Mouse (Mus musculus) intestine, embryonic 14.5 days (tissue): Measurements from ENCODE around the gene Akap6. TPM values are rescaled to one million over a fixed set of nuclear protein-coding genes. Genes with fewer than 3 reads are reported as not detected.
A peak's percentile ranks its signal among the peaks of the same experiment; 100 is the strongest.

Source experiments
- ATAC-seq: fragments of 200-750 bp; cut with Nextera tagmentation; replicated peaks from 2 replicates; pipeline ENCODE4 v1.8.0; 2017; ENCODE audit warnings: low read depth, moderate number of reproducible peaks, moderate TSS enrichment, moderate library complexity; ENCODE audit not compliant: low FRiP score, low TSS enrichment
- DNase-seq: peaks from one replicate; pipeline ENCODE4 v3.0.0-alpha.2; 2018; ENCODE audit warnings: low spot score
- H3K27ac ChIP-seq: fragments of 300-500 bp; sonication (generic); 2 replicates; pipeline ENCODE4 v1.5.1; 2014; ENCODE audit warnings: low read depth, mild to moderate bottlenecking, control low read depth
- H3K27me3 ChIP-seq: fragments of 300-500 bp; sonication (generic); replicated peaks from 2 replicates; pipeline ENCODE4 v1.6.1; 2014; ENCODE audit warnings: low read length, control low read depth; ENCODE audit not compliant: control insufficient read depth, insufficient read depth
- H3K36me3 ChIP-seq: fragments of 300-500 bp; sonication (generic); 2 replicates; pipeline ENCODE4 v1.6.1; 2014; ENCODE audit warnings: low read length, control low read depth; ENCODE audit not compliant: control insufficient read depth, insufficient read depth
- H3K4me1 ChIP-seq: fragments of 300-500 bp; sonication (generic); replicated peaks from 2 replicates; pipeline ENCODE4 v1.6.1; 2014; ENCODE audit warnings: low read length, control low read depth, mixed read lengths; ENCODE audit not compliant: control insufficient read depth, insufficient read depth
- H3K4me2 ChIP-seq: fragments of 300-500 bp; sonication (generic); 2 replicates; pipeline ENCODE4 v1.6.1; 2014; ENCODE audit warnings: low read length
- H3K4me3 ChIP-seq: fragments of 300-500 bp; sonication (generic); 2 replicates; pipeline ENCODE4 v1.5.1; 2014; ENCODE audit warnings: low read depth, low read length, control low read depth, mixed read lengths
- H3K9ac ChIP-seq: fragments of 300-500 bp; sonication (generic); 2 replicates; pipeline ENCODE4 v1.6.1; 2014; ENCODE audit warnings: mild to moderate bottlenecking, low read length
- H3K9me3 ChIP-seq: fragments of 300-500 bp; sonication (generic); 2 replicates; pipeline ENCODE4 v1.6.1; 2016; ENCODE audit warnings: low read length, control low read depth; ENCODE audit not compliant: control insufficient read depth
- WGBS: fragments of 180-500 bp; shearing (Covaris S2); extraction: QIAGEN DNeasy Blood & Tissue Kit; methylation state at CpG from one replicate; pipeline ENCODE4 v1.1.7; 2014; 5-methylcytosine and 5-hydroxymethylcytosine counted together
- polyA plus RNA-seq: library from polyadenylated mRNA; unstranded; fragments of >200 nt; fragmentation: Nextera tagmentation; extraction: Ambion mirVana; gene quantifications from 2 replicates; pipeline ENCODE4 v1.2.1, GENCODE M21; 2014

Akap6 gene
- polyA plus RNA-seq, 1 experiment from 2014 or later, result 3.2 TPM

GRCm38 (mm10) chr12:53014539-53014938 is 315.4 kb downstream of the Akap6 start:
- Histone ChIP-seq H3K9me3 (no peaks in the 10 kb centered on the region), H3K4me2 (no peak overlapping the region), H3K27me3 (no peaks in the 10 kb centered on the region), H3K4me3 (no peak overlapping the region), H3K4me1 (no peaks in the 10 kb centered on the region), H3K36me3 (no peaks in the 10 kb centered on the region), H3K27ac (no peak overlapping the region), H3K9ac (no peak overlapping the region)
- ATAC-seq (no peak), DNase-seq (no peak)
- 84% methylated on average over 6 of the region's 6 CpGs for WGBS

GRCm38 (mm10) chr12:53024575-53025246 is 325.5 kb downstream of the Akap6 start:
- no peaks in the 10 kb centered on the region for H3K4me1 ChIP-seq
- H3K4me2 ChIP-seq, result no peak overlapping the region
- H3K9ac ChIP-seq, result no peak overlapping the region
- H3K27me3 ChIP-seq, result no peaks in the 10 kb centered on the region
- no peak overlapping the region for H3K4me3 ChIP-seq
- DNase-seq, result no peak
- no peaks in the 10 kb centered on the region for H3K36me3 ChIP-seq
- no peak overlapping the region for H3K27ac ChIP-seq
- H3K9me3 ChIP-seq, result no peaks in the 10 kb centered on the region
- no peak for ATAC-seq
- 75% methylated on average over 9 of the region's 9 CpGs for WGBS

GRCm38 (mm10) chr12:53027308-53027707 is 328.1 kb downstream of the Akap6 start:
- H3K9me3 ChIP-seq, result no peaks in the 10 kb centered on the region
- 78% methylated on average over 4 of the region's 4 CpGs for WGBS

GRCm38 (mm10) chr12:53028926-53029325 is 329.7 kb downstream of the Akap6 start:
- DNase-seq (no peak), ATAC-seq (no peak)
- Histone ChIP-seq H3K4me3 (no peak overlapping the region), H3K27me3 (no peaks in the 10 kb centered on the region), H3K36me3 (no peaks in the 10 kb centered on the region), H3K9me3 (no peaks in the 10 kb centered on the region), H3K4me2 (no peak overlapping the region), H3K9ac (no peak overlapping the region), H3K4me1 (peaks cover 3% of the 10 kb centered on the region), H3K27ac (no peak overlapping the region)
- WGBS, result 51% methylated on average over 5 of the region's 5 CpGs

More at GRCm38 (mm10) chr12:53027308-53027707, 328.1 kb downstream of the Akap6 start:
- no peak for ATAC-seq
- Histone ChIP-seq H3K4me2 (no peak overlapping the region), H3K4me1 (no peaks in the 10 kb centered on the region), H3K4me3 (no peak overlapping the region), H3K9ac (no peak overlapping the region), H3K27me3 (no peaks in the 10 kb centered on the region), H3K27ac (no peak overlapping the region), H3K36me3 (no peaks in the 10 kb centered on the region)
- DNase-seq, result no peak

GRCm38 (mm10) chr12:53029910-53030309 is 330.7 kb downstream of the Akap6 start:
- Histone ChIP-seq H3K4me3 (no peak overlapping the region), H3K27ac (no peak overlapping the region), H3K27me3 (no peaks in the 10 kb centered on the region), H3K9ac (no peak overlapping the region), H3K36me3 (no peaks in the 10 kb centered on the region), H3K4me1 (peaks cover 3% of the 10 kb centered on the region), H3K9me3 (no peaks in the 10 kb centered on the region), H3K4me2 (no peak overlapping the region)
- ATAC-seq, result no peak
- no peak for DNase-seq
- 69% methylated on average over 6 of the region's 6 CpGs for WGBS

- H3K4me1 ChIP-seq, result peaks cover 3% of the 10 kb centered on the region
- no peak overlapping the region for H3K9ac ChIP-seq
- DNase-seq, result no peak
- no peak overlapping the region for H3K4me3 ChIP-seq
- ATAC-seq, result no peak; the same call in 1 of the 2 replicates
- no peaks in the 10 kb centered on the region for H3K9me3 ChIP-seq
- H3K4me2 ChIP-seq, result no peak overlapping the region
- WGBS, result 15% methylated on average over 7 of the region's 7 CpGs
- no peaks in the 10 kb centered on the region for H3K36me3 ChIP-seq
- no peaks in the 10 kb centered on the region for H3K27me3 ChIP-seq
- no peak overlapping the region for H3K27ac ChIP-seq
Measured at GRCm38 (mm10) chr12:53032762-53033161, 333.6 kb downstream of the Akap6 start.

- WGBS, result 24% methylated on average over 14 of the region's 14 CpGs
- no peak overlapping the region for H3K9ac ChIP-seq
- ATAC-seq (no peak), DNase-seq (peak; percentile 55)
- H3K27me3 ChIP-seq, result no peaks in the 10 kb centered on the region
- H3K4me2 ChIP-seq, result peak overlapping the region; percentile 40
- no peaks in the 10 kb centered on the region for H3K9me3 ChIP-seq
- peaks cover 3% of the 10 kb centered on the region for H3K4me1 ChIP-seq
- no peak overlapping the region for H3K4me3 ChIP-seq
- peak overlapping the region; percentile 24; the same call in 1 of the 2 replicates for H3K27ac ChIP-seq
- no peaks in the 10 kb centered on the region for H3K36me3 ChIP-seq
Measured at GRCm38 (mm10) chr12:53033404-53033913, 334.3 kb downstream of the Akap6 start.

GRCm38 (mm10) chr12:53040634-53041033 is 341.5 kb downstream of the Akap6 start:
- no peaks in the 10 kb centered on the region for H3K27me3 ChIP-seq
- no peak for DNase-seq
- ATAC-seq, result no peak
- 88% methylated on average over 5 of the region's 5 CpGs for WGBS
- H3K27ac ChIP-seq, result no peak overlapping the region
- H3K9me3 ChIP-seq, result no peaks in the 10 kb centered on the region
- no peaks in the 10 kb centered on the region for H3K4me1 ChIP-seq
- H3K9ac ChIP-seq, result no peak overlapping the region
- H3K4me3 ChIP-seq, result no peak overlapping the region
- H3K4me2 ChIP-seq, result no peak overlapping the region
- H3K36me3 ChIP-seq, result no peaks in the 10 kb centered on the region

GRCm38 (mm10) chr12:53042739-53043138 is 343.6 kb downstream of the Akap6 start:
- no peak overlapping the region for H3K4me3 ChIP-seq
- H3K4me1 ChIP-seq, result no peaks in the 10 kb centered on the region
- H3K9ac ChIP-seq, result no peak overlapping the region
- DNase-seq (peak; percentile 69), ATAC-seq (no peak)
- no peak overlapping the region for H3K4me2 ChIP-seq
- H3K9me3 ChIP-seq, result no peaks in the 10 kb centered on the region
- H3K27me3 ChIP-seq, result no peaks in the 10 kb centered on the region
- H3K36me3 ChIP-seq, result no peaks in the 10 kb centered on the region
- WGBS, result 30% methylated on average over 5 of the region's 5 CpGs
- H3K27ac ChIP-seq, result no peak overlapping the region
